Mouse (Mus musculus) lung, postnatal 0 days (tissue): ENCODE data around the gene Tada2b.

Experiments
- CTCF ChIP-seq: IDR thresholded peaks from 2 replicates; pipeline ENCODE4 v1.5.1; 2016; ENCODE audit warnings: antibody characterized with exemption, mild to moderate bottlenecking
- EP300 ChIP-seq: IDR thresholded peaks from 2 replicates; pipeline ENCODE4 v1.6.1; 2016; ENCODE audit warnings: antibody characterized with exemption, mild to moderate bottlenecking, control low read depth

DNA sequence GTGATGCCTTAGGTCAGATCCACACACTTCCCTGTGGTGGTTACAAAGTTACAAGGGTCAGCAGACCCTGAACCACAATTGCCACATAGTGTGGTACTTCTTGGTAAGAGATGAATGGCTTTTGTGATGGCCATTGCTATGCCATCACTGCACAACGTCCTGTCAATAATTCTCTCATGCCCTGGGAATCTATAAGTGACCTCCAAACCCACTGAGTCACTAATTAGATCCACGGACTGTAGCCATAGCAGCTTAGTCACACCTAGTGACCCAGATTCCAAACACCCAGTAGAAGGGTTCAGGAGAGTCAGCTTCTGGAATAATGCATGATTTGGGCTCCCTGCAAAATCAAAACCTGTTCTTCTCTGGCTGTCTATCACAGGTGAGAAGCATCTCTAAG, 41.1 kb upstream of the Tada2b start:
- TF ChIP-seq EP300, result no peak
- TF ChIP-seq CTCF, result no peak
